Mouse (Mus musculus): Measurements from ENCODE around the gene Dnmbp.
"Not testable (repeated sequence)": the region's sequence is repeated elsewhere in the genome, so short reads cannot be mapped to it uniquely, and the experiment has no call there.

Gene Dnmbp

DNA sequence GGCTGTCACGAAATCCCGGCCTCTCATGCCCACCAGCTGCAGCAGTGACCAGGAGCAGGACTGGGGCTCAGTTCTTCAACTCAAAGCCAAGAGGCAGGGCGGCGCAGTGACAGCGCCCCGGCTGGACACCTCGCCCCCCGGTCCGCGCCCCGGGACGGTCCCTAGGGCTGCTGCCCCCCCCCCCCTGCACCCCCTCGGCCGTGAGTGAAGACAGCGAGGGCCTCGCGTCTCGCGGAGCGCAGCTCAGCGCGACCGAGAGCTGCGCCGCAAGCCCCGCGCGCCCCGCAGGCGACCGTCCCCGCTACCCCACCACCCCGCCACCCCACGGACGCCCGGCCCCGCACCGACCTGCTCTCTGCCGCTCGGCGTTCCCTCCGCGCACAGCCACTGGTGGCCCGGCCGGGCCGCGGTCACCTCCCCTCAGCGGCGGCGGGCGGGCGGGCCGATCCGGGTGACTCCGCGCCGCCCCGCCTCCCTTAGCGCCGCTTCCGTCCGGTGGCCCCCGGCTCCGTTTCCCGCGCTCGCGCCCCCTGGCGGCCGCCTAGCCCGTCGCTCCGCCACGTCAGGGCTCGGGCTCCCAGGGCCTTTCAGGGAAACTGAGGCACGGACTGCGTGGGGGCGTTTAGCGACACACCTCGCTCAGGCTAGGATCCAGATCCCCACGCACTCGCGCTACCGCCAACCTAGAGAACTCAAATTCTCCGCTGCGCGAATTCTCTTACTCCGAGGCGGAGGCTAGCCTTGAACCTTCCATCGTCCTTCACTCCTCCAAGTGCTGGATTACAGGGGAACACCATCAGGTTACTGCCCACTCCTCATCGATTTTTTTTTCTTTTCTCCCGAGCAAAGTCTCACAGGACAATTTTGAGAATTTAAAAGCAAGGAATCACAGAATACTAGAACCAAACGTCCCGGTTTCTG, at the start of gene Dnmbp:
TSS of gene Dnmbp (minus strand) at position 423 of the 921 bp plus-strand sequence.
- peak; percentile 72 for DNase-seq (ENCODE audit: low spot score)

DNA sequence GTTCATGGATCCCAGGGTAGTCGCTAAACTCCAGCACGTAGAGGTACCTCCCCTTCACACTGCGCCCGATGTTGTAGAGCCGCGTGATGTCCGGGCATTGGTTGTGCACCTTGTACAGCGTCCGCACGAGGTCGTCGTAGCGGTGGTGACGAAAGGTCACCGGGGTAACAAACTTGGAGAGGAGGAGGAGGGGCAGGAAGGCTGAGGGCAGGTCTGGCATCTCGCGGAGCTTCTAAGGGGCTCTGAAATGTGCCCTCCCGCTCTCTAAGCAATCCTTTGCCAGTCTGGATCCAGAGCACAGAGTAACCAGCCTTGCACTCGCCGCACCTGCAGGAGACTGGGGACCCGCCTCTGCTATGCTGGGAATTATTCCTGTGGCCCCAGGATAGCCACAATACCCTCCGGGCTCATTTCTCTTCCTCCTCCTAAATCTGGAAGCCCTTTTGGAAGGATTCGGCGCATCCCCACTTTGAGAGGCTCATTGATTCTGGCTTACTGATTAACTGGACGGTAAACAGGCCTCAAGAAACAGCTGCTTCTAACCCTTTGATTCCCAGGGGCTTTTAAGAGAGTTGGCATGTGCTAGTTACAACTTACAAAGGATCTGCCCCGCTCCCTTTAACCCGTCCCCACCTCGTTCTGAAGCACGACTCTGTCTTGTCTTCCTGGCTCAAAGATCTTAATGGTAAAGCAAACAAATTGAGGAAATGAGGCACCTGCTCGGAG, 46.2 kb upstream of the Dnmbp start, which contains the start of gene Cpn1:
TSS of gene Cpn1 (minus strand) at position 488 of the 726 bp plus-strand sequence.
- DNase-seq (ENCODE audit: low spot score) = no peak

DNA sequence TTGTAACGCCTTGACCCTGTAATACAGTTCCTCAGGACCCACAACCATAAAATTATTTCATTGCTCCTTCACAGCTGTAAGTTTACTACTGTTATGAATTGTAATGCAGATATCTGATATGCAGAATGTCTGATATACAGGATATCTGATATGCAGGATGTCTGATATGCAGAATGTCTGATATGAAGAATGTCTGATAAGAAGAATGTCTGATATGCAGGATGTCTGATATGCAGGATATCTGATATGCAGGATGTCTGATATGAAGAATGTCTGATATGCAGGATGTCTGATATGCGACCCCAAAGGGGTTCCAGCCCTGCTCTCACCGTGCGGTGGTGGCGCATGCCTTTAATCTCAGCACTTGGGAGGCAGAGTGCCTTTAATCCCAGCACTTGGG, 42.0 kb upstream of the Dnmbp start:
- no peak for DNase-seq (ENCODE audit: low spot score)

DNA sequence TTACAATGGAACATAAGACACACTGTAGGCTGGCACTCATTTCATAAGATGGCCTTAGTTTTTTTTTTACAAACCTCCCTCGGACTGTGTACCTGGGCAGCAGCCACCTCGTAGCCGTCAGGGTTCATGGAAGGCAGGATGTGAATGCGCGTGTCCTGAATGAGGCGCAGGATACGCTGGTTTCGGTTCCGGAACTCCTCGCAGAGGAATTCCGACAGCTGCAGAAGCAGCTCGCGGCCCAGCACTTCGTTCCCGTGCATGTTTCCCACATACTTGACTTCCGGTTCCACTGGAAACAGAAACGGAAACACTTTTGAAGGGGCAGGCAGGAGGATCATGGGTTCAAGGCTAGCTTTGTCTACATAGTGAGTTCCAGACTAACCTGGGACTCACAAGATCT, 40.7 kb upstream of the Dnmbp start:
- no peak for DNase-seq (ENCODE audit: low spot score)

DNA sequence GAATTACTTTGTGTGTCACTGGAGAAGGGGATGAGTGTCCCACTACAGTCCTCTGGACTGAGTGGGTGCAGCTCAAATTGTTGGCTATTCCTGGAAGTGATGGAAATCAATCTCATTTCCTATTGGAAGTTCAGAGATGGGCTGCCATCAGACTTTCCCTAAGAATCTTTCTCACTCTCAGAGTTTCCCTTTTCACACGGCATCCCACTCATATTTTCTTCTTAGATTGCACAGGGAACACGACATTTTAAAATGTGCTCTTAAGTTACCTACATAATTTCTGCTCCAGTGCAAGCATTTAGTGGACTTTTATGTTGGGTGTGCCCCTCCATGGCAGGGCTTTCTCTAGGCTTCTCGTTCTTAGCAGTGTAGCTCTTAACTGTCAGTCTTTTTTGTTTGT, 37.8 kb upstream of the Dnmbp start:
- DNase-seq (ENCODE audit: low spot score) = no peak

DNA sequence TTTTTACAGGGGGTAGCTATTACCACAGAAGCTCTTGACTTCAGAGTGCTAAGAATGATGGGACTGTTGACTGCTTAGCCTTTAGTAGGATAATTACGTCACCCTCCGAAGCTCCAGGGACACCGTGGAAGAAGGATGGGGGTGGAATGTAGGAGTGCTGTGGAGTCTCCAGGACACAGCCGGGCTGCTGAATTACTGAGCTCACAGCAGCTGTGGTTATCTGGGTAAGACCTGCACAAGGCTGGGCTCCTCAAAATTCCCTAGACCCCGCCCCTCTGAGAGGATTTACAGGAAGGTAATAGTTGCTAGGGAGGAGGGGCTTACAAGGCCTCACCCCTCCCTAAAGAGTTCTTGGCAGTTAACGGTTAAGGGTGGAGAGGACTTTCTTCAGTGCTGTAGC, 36.7 kb upstream of the Dnmbp start:
- DNase-seq (ENCODE audit: low spot score) = no peak

DNA sequence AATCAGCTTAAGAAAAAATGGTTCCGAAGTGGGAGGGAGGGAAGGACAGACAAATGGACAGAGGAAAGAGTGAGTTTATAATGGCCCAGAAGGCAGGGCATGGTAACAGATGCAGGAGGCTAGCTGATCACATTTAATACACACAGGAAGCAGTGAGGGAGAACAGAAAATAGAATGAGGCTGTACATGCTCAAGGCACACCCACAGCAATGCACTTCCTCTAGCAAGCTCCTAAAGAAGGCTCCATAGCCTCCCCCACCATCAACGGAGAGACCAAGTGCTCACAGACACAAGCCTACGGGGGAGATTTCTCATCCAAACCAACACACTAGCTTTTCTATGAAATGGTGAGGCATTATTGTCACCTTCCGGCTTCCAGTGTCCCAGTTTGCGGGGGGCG, 34.2 kb upstream of the Dnmbp start:
- no peak for DNase-seq (ENCODE audit: low spot score)

DNA sequence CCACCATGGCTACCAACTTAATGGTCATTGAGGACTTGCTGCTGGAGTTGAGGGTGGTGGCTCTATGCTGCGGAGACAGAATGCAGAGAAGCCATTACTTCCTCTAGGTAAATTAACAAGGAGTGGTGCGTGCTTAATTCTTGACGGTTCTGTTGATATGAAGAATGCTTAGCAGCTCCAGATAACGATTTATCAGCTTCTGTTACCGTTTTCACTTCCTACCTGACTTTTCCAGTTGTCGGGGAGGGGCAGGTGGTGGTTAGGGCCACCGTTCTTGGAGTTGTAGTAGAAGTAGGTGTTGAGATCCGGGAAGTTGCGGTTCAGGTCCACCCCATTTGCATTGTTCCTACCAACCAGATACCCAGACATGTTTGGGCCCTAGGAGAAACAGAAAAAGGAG, 33.7 kb upstream of the Dnmbp start:
- DNase-seq (ENCODE audit: low spot score) = no peak

DNA sequence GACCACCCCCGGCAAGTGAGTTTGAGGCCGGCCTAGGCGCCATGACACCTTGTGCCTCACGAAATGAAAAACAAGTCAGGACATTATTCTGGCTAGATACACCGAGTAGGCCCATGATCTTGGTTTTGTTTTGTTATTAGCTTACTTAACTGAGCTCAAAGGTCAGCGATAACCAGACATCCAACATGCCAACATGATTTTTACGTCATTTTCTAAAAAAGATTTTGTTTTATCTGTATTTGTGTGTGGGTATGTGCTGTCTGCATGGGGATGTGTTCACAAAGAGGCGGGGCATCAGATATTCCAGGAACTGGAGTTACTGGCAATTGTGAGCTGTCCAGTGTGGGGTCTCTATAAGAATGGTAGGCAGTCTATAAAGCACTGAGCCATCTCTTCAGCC, 32.1 kb upstream of the Dnmbp start:
- DNase-seq (ENCODE audit: low spot score) = no peak

DNA sequence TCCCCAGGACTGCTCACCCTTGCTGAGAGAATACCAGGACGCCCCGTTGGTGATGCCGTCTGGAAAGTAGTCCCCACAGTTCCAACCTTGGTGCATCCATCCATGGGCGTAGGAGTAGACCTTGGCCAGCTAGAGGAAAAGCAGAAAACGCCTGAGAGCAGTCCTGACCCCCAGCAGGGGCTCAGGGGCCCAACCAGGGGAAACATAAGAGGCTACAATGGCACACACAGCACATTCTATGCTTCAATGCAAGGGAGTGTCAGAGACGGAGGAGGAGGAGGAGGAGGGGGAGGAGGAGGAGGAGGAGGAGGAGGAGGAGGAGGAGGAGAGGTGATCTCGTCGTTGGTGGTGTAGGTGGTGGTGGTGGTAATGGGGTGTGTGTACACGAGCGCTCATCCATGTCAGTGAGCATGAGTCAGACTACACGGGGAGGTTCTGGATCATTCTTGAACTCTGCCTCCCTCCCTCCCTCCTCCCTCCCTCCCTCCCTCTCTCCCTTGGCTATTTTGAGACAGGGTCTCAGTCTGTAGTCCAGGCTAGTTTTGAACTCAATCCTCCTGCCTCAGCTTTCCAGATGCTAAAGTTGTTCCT, 28.5 kb upstream of the Dnmbp start:
- no peak for DNase-seq (ENCODE audit: low spot score)

DNA sequence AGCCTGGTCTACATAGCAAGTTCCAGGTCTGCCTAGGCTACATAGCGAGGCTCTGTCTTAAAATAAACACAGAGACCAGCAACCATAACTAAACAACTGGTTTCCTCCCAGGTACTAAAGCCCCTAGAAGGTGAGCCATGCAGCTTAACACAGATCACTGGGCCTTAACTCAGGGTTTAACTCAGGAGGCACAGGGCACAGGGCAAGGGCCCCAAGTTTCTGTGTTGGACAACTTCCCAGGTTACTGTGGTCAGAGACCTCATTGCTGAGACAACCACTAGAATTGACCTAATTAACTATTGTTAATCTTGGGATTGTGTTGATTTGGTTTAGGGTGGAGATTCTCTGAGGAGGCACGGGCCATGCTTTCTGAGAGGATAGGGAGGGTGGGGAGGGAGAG, 26.5 kb upstream of the Dnmbp start:
- no peak for DNase-seq (ENCODE audit: low spot score)

DNA sequence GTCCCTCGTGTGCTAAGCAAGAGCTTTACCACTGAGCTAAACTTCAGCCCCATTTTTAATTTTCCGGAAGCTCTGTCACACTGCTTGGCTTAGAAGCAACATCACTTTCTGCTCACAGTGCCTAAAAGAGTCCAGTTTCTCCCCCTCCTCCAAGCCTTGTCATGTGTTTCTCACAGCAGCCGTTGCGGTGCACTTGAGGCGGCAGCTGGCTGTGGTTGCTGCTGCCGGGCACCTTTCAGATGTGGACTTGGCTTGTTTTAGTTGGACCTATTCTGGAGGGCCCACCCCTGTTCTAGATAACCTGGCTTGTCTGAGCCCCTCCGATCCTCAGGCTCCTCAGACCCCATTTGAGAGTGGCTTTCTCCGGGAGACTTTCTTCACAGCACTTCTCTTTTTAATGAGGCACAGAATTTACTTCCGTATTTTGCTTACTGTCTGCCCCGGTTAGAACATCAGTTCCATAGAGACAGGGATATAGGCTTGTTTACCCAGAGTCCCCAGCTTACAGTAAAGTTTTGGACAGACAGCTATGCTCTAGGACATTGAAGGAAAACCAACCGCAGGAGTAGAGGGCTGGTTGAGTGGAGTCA, 25.6 kb upstream of the Dnmbp start:
- DNase-seq (ENCODE audit: low spot score) = no peak

DNA sequence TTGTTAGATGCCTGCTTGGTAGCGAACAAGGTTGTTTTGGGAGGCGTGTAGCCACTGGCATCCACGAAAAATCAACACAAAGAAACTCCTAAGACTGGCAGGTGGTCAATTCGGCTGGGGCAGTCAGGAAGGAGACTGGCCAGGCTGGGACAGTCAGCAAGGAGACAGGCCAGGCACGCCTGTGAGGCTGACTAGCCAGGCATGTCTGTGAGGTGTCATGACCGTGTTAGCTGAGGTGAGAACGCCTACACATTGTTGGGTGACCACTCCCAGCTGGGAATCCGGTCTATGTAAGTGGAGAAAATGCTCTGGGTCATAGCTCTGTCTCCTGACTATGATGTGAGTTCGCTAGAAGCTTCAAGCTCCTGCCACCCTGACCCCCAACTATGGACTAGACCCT, 22.8 kb upstream of the Dnmbp start:
- DNase-seq (ENCODE audit: low spot score) = no peak

DNA sequence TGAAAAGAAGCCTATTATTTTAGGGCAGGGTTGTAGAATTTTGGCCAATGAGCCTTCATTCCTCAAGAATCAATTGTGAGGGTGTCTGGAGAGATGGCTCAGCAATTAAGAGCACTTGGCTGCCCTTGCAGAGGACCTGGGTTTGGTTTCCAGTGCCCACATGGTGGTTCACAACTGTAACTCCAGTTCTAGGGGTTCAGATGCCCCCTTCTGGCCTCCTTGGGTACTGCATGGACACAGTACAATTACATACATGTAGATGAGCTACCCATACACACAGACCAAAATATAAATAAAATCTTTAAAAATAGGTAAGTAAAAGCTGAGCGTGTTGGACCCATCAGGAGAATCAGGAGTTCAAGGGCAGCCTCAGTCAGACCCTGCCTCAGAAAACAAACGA, 21.2 kb upstream of the Dnmbp start:
- DNase-seq (ENCODE audit: low spot score) = no peak

DNA sequence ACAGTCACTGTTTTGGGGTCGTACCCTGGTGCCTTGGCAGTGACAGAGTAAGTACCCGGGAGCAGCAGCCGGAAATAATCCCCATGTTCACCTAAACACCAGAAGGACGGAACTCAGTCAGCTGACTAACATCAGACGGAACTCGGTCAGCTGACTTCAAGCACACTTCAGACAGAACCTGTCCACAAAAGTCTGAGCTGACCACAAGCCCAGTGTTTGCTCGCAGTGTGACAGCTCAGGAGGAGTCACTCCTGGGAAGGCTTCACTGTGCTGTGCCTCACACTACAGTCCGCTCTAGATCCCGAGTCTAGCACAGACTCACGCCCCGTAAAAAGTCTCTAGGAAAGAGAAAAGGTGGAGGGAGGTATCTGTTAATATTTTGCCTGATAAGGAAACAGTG, 20.0 kb upstream of the Dnmbp start:
- DNase-seq (ENCODE audit: low spot score) = no peak

DNA sequence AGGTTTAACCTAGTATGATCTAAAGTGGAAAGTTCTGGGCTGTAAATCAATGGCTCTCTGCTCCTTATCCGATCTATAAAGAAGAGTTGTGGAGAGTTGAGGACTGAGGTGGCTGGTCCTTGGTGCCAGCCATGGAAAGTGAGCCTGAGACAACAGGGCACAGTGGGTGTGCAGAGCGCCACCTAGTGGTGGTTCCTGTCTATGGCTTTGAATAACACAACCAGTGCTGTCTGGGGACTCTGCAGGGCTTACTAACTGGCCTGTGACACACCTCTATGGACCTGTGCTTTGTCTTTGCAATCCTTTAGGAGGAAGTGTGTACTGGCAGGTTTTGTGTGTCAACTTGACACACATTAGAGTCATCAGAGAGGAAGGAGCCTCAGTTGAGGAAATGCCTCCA, 19.2 kb upstream of the Dnmbp start:
- peak; percentile 48 for DNase-seq (ENCODE audit: low spot score)

DNA sequence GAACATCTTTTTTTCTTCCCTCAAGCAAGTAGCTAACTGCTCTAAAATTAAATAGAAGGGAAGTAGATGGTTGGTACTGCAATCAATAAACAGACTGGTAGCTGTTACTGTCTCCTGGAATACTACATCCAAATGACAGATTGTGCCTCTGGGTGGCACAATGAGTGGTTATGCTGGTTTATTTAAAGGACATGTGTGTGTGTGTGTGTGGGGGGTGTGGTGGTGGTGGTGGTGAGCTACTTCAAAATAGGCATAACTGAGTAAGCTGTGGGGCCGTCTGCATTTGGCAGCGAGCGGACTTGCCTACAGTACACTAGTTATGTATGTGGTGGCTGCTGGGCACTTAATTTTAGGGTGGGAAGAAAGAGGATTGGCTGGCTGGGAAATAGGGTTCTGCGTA, 17.9 kb upstream of the Dnmbp start:
- no peak for DNase-seq (ENCODE audit: low spot score)

DNA sequence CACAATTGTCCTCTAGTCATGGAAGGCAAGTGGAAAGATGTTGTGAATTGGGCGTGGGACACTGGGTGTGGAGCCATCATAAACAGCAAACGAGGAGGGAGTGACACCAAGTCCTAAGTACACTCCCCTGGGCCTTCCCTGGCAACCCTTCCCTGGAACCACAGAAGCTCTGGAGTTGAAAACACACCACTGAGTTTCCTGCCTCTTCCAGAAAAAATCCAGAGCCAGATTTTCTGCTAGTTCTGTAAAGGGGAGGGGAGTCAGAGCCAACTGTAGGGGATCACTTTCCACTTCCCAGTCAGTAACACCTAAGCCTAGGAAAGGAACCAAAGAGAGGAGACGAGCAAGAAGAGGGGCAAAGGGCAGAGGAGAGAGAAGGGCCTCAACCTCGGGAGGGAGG, 17.4 kb upstream of the Dnmbp start:
- no peak for DNase-seq (ENCODE audit: low spot score)

DNA sequence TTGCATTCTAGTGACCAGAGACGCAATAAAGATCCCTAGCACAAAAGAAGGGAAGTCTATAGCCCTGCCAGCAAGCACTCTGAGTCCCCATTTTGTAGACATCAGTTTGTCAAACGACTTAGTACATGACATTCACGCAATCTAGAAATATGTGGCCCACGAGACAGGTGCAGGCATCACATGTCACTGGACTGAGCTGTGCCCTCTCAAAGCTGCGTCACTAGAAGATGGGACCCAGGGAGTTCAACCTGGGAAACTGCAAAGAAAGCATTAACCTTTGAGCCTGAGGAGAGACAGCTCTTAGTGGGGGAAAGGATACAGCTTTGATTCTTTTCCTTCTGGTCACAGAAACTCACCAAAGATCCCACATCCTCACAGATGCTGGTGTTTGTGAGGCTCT, 15.3 kb upstream of the Dnmbp start:
- DNase-seq (ENCODE audit: low spot score) = no peak

DNA sequence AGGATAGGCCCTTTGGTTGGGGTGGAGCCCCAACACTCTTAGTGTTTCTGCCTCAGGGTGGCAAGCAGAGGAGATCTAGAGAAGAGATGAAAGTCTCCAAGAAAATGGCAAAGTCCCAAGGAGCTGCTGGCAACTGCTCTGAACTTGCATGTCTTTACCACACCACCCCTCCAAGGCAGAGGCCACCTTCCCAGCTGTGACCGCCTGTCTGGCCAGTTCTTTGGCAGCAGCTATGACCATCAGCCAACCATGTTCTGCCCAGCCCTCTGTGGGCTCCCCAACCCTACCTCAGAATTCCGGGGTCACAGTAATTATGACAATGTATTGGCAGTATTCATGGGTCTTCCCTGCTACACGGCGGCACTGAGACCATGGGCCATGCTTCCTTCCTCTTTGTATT, 14.9 kb upstream of the Dnmbp start:
- no peak for DNase-seq (ENCODE audit: low spot score)

DNA sequence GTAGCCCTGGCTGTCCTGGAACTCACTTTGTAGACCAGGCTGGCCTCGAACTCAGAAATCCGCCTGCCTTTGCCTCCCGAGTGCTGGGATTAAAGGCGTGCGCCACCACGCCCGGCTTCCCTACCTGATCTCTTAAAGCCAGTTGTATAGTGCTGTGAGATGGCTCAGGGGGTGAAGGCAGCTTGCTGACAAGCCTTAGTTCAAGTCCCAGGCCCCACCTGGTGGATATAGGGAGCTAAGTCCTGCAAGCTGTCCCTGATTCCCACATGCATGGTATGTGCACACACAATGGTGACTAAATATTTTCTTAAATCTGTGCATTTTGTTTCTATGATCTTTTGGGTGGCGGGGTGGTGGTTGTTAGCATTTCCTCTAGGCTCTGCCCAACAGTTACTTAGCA, 12.9 kb upstream of the Dnmbp start:
- DNase-seq (ENCODE audit: low spot score) = not testable (repeated sequence)

DNA sequence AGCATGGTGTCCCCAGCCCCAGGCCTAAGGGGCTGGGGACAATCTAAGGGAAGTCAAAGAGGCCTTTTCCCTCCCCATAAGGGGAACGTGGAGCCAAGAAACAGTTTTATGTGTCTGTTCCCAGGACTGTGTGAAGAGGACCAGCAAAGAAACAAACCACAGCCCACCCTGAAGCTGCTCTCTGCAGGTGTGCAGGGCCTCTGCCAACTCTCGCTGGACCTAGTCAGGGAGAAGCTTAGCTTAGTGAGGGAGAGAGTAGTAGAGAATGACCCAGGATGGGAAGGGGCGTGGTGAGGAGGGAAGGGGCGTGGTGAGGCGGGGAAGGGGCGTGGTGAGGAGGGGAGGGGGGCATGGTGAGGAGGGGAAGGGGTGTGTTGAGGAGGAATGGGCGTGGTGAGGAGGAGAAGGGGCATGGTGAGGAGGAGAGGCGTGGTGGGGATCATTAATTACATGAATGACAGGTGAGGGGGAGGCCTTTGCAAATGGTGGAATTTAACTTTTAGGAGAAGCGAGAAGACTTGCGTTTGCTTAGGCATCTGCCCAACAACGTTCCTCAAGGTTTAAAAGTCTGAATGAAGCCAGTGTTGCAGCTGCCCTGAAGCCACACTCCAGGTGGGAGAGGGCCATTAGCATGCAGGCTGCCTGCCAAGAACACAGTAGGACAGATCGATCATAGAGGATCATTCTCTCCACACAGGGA, 9.3 kb upstream of the Dnmbp start:
- no peak for DNase-seq (ENCODE audit: low spot score)
